Mouse (Mus musculus) ES-E14 (cell line): ENCODE measurements at regions not wholly inside any gene's neighbourhood (a gene's known extent, or its start where the extent isn't known, plus 50 kb on each side); places are given as distances from the start of the nearest gene placed in this dataset.

Experiments
- CHD2 ChIP-seq: IDR thresholded peaks from 2 replicates; pipeline ENCODE4 v1.6.1; 2014; ENCODE audit warnings: mild to moderate bottlenecking, low read depth, low read length, inconsistent platforms
- HCFC1 ChIP-seq: IDR thresholded peaks from 2 replicates; pipeline ENCODE4 v1.6.1; 2012; ENCODE audit warnings: low read length, inconsistent platforms, borderline replicate concordance; ENCODE audit not compliant: insufficient read depth

- TF ChIP-seq CHD2 (no peak), HCFC1 (no peak)
Measured at GRCm38 (mm10) chr3:54580339-54580738, 112.3 kb upstream of the Supt20 start.
